ENCODE assay signal across 8 mouse cellular contexts in genomic region chr4:45510163-45510562, GRCm38 (mm10). TPM values are rescaled to one million over a fixed set of nuclear protein-coding genes. Genes with fewer than 3 reads are reported as not detected.
DNase-seq lines count a peak whose midpoint lies in the region; ATAC-seq lines count a peak whose summit lies in the region.

No protein-coding gene starts in this region.

- 37% methylated on average over 6 of the region's 6 CpGs for WGBS in heart, embryonic 10.5 days
- 20% methylated on average over 6 of the region's 6 CpGs for WGBS in neural tube, embryonic 14.5 days

- no peaks in the 10 kb centered on the region for H3K27me3 ChIP-seq in heart, embryonic 10.5 days (ENCODE audit: insufficient read depth, poor library complexity, severe bottlenecking)
- H3K27me3 ChIP-seq in neural tube, embryonic 14.5 days (ENCODE audit: control insufficient read depth, insufficient read depth, low read length), result no peaks in the 10 kb centered on the region

- H3K9ac ChIP-seq in neural tube, embryonic 14.5 days (replicated peaks; ENCODE audit: low read depth, low read length), result no peak overlapping the region

- no peaks in the 10 kb centered on the region for H3K9me3 ChIP-seq in heart, embryonic 10.5 days
- no peaks in the 10 kb centered on the region for H3K9me3 ChIP-seq in neural tube, embryonic 14.5 days (ENCODE audit: control insufficient read depth, low read length)

- H3K4me1 ChIP-seq in heart, embryonic 10.5 days, result peaks cover 94% of the 10 kb centered on the region
- H3K4me1 ChIP-seq in neural tube, embryonic 14.5 days (ENCODE audit: control insufficient read depth, insufficient read depth, low read length), result peaks cover 35% of the 10 kb centered on the region

- peak; percentile 78 for ATAC-seq in neural tube, embryonic 14.5 days (ENCODE audit: low read depth)

- H3K36me3 ChIP-seq in heart, embryonic 10.5 days, result no peaks in the 10 kb centered on the region
- no peaks in the 10 kb centered on the region for H3K36me3 ChIP-seq in neural tube, embryonic 14.5 days (ENCODE audit: control insufficient read depth, insufficient read depth, low read length)

- DNase-seq in heart, embryonic 10.5 days (ENCODE audit: low spot score), result no peak
- DNase-seq in heart, adult 8-10 months (ENCODE audit: low spot score), result no peak
- DNase-seq in embryo, embryonic 9.5 days (ENCODE audit: extremely low spot score), result peak; percentile 40
- peak; percentile 94 for DNase-seq in kidney, adult 9 months
- no peak for DNase-seq in retina, postnatal 1 day
- no peak for DNase-seq in right cerebral cortex, postnatal 14 days
- no peak for DNase-seq in spleen, adult 18-20 months

- H3K27ac ChIP-seq in heart, embryonic 10.5 days, result peak overlapping the region; percentile 93; the same call in 1 of the 2 replicates
- H3K27ac ChIP-seq in neural tube, embryonic 14.5 days (ENCODE audit: low read depth, low read length), result no peak overlapping the region

- no peak overlapping the region for H3K4me3 ChIP-seq in heart, embryonic 10.5 days
- no peak overlapping the region for H3K4me3 ChIP-seq in neural tube, embryonic 14.5 days (ENCODE audit: low read depth, low read length)

- H3K4me2 ChIP-seq in neural tube, embryonic 14.5 days (ENCODE audit: low read depth, low read length), result no peak overlapping the region

RNA-seq across cellular contexts. Expression of gene Shb, which starts 22.1 kb away (rescaled TPM):
- polyA plus RNA-seq in heart, embryonic 10.5 days (2016; fragmentation: Nextera tagmentation; extraction: Ambion mirVana), result 8.2 and 8.3 TPM in 2 replicates
- 10 to 100 TPM; 23.7 to 44.2 (median 32.3) TPM for total RNA-seq in heart, adult 8-10 months (2022)
- polyA plus RNA-seq in neural tube, embryonic 14.5 days (2014; fragmentation: Nextera tagmentation; extraction: Ambion mirVana), result 4.4 and 6.2 TPM in 2 replicates

Comparison
In these comparisons a context has a peak if more than half of its experiments do, and no peak if none do; other contexts are left out.
1. DNase-seq: peak in embryo, embryonic 9.5 days (single experiment) and kidney, adult 9 months (single experiment); none in heart, embryonic 10.5 days (single experiment), heart, adult 8-10 months (single experiment), retina, postnatal 1 day (single experiment), right cerebral cortex, postnatal 14 days (single experiment) and spleen, adult 18-20 months (0 of 2).